Mouse (Mus musculus): Measurements from ENCODE around the gene Smok2a. TPM values are rescaled to one million over a fixed set of nuclear protein-coding genes. Genes with fewer than 3 reads are reported as not detected.
A peak's percentile ranks its signal among the peaks of the same experiment; 100 is the strongest.
"Not testable (repeated sequence)": the region's sequence is repeated elsewhere in the genome, so short reads cannot be mapped to it uniquely, and the experiment has no call there.

Gene Smok2a
- polyA plus RNA-seq, 1 experiment from 2014 or later, result not detected

- not testable (repeated sequence) for DNase-seq (ENCODE audit: low spot score); H3K36me3 ChIP-seq; H3K4me1 ChIP-seq; H3K4me3 ChIP-seq; H3K27me3 ChIP-seq (ENCODE audit: low read depth, poor library complexity, severe bottlenecking); H3K27ac ChIP-seq
- WGBS, result 91% methylated on average over 2 of the region's 2 CpGs
- peaks cover 36% of the 10 kb centered on the region for H3K9me3 ChIP-seq (replicated peaks)
Measured at GRCm38 (mm10) chr17:13198812-13199211, 22.2 kb upstream of the Smok2a start.

- not testable (repeated sequence) for DNase-seq (ENCODE audit: low spot score); H3K4me3 ChIP-seq; H3K36me3 ChIP-seq; H3K4me1 ChIP-seq; H3K27me3 ChIP-seq (ENCODE audit: low read depth, poor library complexity, severe bottlenecking); H3K27ac ChIP-seq
- H3K9me3 ChIP-seq (replicated peaks), result peaks cover 36% of the 10 kb centered on the region
- WGBS, result 87% methylated on average over 8 of the region's 9 CpGs
Measured at GRCm38 (mm10) chr17:13199880-13200409, 21.0 kb upstream of the Smok2a start.

GRCm38 (mm10) chr17:13201551-13201950, 19.4 kb upstream of the Smok2a start:
- WGBS, result 90% methylated on average over 4 of the region's 4 CpGs
- not testable (repeated sequence) for H3K27ac ChIP-seq; H3K4me1 ChIP-seq; H3K4me3 ChIP-seq; H3K27me3 ChIP-seq (ENCODE audit: low read depth, poor library complexity, severe bottlenecking); H3K36me3 ChIP-seq; DNase-seq (ENCODE audit: low spot score)
- H3K9me3 ChIP-seq (replicated peaks), result peaks cover 28% of the 10 kb centered on the region

DNA sequence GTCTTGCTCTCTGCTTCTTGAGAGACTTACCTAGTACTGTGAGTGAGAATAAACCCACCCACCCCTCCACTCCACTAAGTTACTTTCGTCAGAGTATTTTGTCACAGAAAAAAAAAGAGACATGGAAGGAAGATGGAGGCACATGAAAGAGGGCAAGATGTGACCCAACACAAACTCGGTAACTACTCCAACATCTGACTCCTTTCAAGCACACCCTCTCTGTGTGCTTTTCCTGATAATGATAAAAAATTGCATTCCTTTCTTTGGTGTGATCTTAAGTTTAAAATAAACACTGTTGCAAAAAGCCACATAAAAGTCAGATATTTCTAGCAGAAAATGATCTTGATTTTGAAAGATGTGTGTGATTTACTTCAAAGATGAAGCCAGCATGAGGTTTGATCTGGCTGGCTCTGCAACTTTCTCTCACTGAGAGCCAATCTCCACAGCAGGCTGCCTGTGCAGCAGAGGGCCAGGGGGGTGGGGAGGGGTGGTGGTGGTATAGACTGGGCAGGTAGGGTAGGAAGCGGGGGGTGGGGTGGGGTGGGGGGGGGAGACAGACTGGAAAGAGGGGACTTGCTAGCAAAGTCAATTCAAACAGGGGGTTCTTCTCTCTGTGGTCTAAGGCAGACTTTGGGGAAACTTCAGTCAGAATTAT, 18.4 kb upstream of the Smok2a start:
- H3K9me3 ChIP-seq (replicated peaks), result peaks cover 35% of the 10 kb centered on the region
- not testable (repeated sequence) for H3K4me1 ChIP-seq; H3K36me3 ChIP-seq; H3K4me3 ChIP-seq; DNase-seq (ENCODE audit: low spot score); H3K27me3 ChIP-seq (ENCODE audit: low read depth, poor library complexity, severe bottlenecking); H3K27ac ChIP-seq
- WGBS, result 79% methylated on average over 2 of the region's 3 CpGs

DNA sequence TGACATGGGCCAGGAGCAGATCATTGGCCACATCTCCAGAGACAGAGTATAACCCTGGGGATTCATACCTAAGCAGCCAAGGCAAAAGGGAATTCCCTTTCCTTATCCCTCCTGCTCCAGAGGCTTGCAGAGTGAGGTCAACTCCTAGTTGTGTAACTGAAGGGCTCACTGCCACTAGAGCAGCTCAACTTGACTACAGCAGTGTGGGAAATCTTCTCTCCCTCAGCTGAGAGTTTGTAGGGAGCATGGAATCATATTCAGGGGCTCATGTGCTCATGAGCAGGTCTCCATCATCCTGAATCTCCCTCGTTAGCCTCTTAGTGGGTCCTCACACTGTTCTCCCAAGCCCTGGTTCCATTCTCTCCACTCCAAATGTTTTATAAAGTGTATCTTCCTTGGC, 15.7 kb upstream of the Smok2a start:
- H3K27me3 ChIP-seq (ENCODE audit: low read depth, poor library complexity, severe bottlenecking); H3K4me3 ChIP-seq; DNase-seq (ENCODE audit: low spot score); H3K27ac ChIP-seq; H3K36me3 ChIP-seq; H3K4me1 ChIP-seq: not testable (repeated sequence)
- 89% methylated on average over 1 of the region's 1 CpGs for WGBS
- H3K9me3 ChIP-seq (replicated peaks), result peaks cover 31% of the 10 kb centered on the region

GRCm38 (mm10) chr17:13206491-13206890, 14.5 kb upstream of the Smok2a start:
- Histone ChIP-seq H3K36me3 (no peaks in the 10 kb centered on the region), H3K9me3 (replicated peaks) (peaks cover 26% of the 10 kb centered on the region)
- WGBS, result 92% methylated on average over 2 of the region's 2 CpGs

DNA sequence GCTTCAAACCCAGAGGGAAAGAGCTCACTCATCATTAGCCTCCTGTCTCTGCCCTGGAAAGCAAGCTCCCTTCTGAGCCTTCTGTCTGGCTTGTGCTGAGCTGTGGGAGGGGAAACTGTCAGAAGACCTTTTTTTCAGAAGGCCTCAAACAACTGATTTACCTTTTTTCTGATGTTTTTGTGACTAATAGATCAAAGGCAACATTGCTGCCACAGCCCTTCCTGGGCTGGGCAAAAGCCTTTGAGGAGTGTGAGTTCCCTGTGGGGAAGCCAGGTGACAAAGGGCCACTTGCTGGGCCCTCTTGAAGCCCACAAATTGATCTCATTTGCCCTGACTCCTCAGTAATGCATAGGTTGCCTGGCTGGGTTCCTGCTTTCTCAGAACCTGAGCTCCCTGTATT, 12.5 kb upstream of the Smok2a start:
- H3K27ac ChIP-seq; H3K27me3 ChIP-seq (ENCODE audit: low read depth, poor library complexity, severe bottlenecking); H3K36me3 ChIP-seq; H3K4me3 ChIP-seq; DNase-seq (ENCODE audit: low spot score); H3K4me1 ChIP-seq: not testable (repeated sequence)
- H3K9me3 ChIP-seq (replicated peaks), result peaks cover 39% of the 10 kb centered on the region

More at GRCm38 (mm10) chr17:13206491-13206890, 14.5 kb upstream of the Smok2a start:
- H3K4me1 ChIP-seq, result no peaks in the 10 kb centered on the region
- H3K27ac ChIP-seq, result no peak overlapping the region
- H3K4me3 ChIP-seq, result no peak overlapping the region
- DNase-seq (ENCODE audit: low spot score), result peak; percentile 32
- H3K27me3 ChIP-seq (ENCODE audit: low read depth, poor library complexity, severe bottlenecking), result no peaks in the 10 kb centered on the region

GRCm38 (mm10) chr17:13212136-13212850, 8.7 kb upstream of the Smok2a start:
- no peak for DNase-seq (ENCODE audit: low spot score)
- H3K4me3 ChIP-seq, result no peak overlapping the region
- H3K27ac ChIP-seq, result no peak overlapping the region
- no peaks in the 10 kb centered on the region for H3K27me3 ChIP-seq (ENCODE audit: low read depth, poor library complexity, severe bottlenecking)
- WGBS, result 79% methylated on average over 7 of the region's 7 CpGs
- no peaks in the 10 kb centered on the region for H3K36me3 ChIP-seq
- no peaks in the 10 kb centered on the region for H3K4me1 ChIP-seq
- H3K9me3 ChIP-seq (replicated peaks), result peaks cover 68% of the 10 kb centered on the region

DNA sequence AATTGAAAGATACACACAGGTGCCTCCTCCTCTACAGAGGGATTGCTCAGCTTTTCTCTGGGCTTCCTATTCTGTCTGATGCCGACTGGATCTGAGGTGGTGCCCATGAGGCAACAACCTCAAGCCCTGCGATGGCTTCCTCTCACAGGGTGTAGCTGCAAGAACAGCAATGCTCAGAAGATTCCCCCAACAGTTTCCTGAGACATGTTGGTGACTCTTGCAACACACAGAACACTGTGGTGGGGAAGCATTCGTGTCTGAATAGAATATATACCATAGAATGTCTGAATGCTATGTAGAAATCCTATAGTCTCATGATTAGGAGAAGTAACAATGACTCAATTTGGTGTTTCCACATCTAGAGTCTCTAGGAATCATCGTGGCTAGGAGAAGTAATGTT, 6.8 kb upstream of the Smok2a start:
- Histone ChIP-seq H3K36me3 (no peaks in the 10 kb centered on the region), H3K27ac (no peak overlapping the region), H3K27me3 (ENCODE audit: low read depth, poor library complexity, severe bottlenecking) (no peaks in the 10 kb centered on the region), H3K4me3 (no peak overlapping the region), H3K9me3 (replicated peaks) (peaks cover 81% of the 10 kb centered on the region), H3K4me1 (no peaks in the 10 kb centered on the region)
- 68% methylated on average over 4 of the region's 4 CpGs for WGBS
- DNase-seq (ENCODE audit: low spot score), result no peak

GRCm38 (mm10) chr17:13215595-13215994, 5.4 kb upstream of the Smok2a start:
- no peak overlapping the region for H3K4me3 ChIP-seq
- H3K27ac ChIP-seq, result no peak overlapping the region
- H3K9me3 ChIP-seq (replicated peaks), result peaks cover 91% of the 10 kb centered on the region
- WGBS, result 89% methylated on average over 2 of the region's 2 CpGs
- DNase-seq (ENCODE audit: low spot score), result no peak
- no peaks in the 10 kb centered on the region for H3K27me3 ChIP-seq (ENCODE audit: low read depth, poor library complexity, severe bottlenecking)
- no peaks in the 10 kb centered on the region for H3K4me1 ChIP-seq
- no peaks in the 10 kb centered on the region for H3K36me3 ChIP-seq

DNA sequence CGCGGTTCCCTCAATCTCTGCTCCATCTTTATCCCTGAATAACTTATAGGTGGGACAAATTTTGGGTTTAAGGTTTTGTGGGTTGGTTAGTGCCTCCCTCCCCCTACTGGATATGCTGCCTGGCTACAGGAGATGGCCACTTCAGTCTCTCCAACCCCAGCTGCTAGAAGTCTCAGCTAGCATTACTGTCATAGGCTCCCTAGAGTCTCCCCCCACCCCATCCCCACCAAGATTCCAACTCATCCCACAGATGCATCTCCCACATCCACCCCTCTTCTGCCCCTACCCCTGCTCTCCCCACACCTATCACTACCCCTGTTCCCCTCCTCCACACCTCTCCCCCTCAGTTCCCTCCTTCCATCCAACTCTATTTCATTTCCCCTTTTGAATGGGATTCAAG, 933 bp downstream of the Smok2a start:
- H3K4me1 ChIP-seq; H3K27me3 ChIP-seq (ENCODE audit: low read depth, poor library complexity, severe bottlenecking); H3K4me3 ChIP-seq; DNase-seq (ENCODE audit: low spot score); H3K27ac ChIP-seq; H3K36me3 ChIP-seq: not testable (repeated sequence)
- peaks cover 77% of the 10 kb centered on the region for H3K9me3 ChIP-seq (replicated peaks)
- WGBS, result 84% methylated on average over 2 of the region's 2 CpGs

DNA sequence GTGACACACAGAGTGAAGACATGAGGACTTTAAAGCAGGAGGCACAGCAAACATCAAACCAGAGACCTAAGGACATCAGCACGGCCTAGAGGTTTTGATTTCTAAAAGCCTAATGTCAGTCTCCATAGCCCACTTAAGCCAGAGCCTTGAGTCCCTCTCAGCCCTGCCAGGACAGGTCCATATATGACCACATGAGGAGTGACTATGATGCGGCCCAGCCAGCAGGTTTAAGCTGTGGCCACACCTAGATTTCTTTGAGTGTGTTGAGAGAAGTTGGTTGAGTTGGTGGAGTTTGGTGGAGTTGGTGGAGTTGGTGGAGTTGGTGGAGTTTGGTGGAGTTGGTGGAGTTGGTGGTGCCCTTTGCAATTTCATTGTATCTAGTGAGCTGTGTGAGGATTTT, 9.0 kb downstream of the Smok2a start, which contains the start of gene Smok2b:
Smok2b (plus strand) TSS at position 301 of the 400 bp plus-strand sequence.
- H3K4me1 ChIP-seq; H3K4me3 ChIP-seq; H3K27me3 ChIP-seq (ENCODE audit: low read depth, poor library complexity, severe bottlenecking); H3K27ac ChIP-seq; DNase-seq (ENCODE audit: low spot score); H3K36me3 ChIP-seq: not testable (repeated sequence)
- H3K9me3 ChIP-seq (replicated peaks), result peaks cover 66% of the 10 kb centered on the region
- 84% methylated on average over 2 of the region's 2 CpGs for WGBS

GRCm38 (mm10) chr17:13239461-13239860, 18.5 kb downstream of the Smok2a start:
- not testable (repeated sequence) for DNase-seq (ENCODE audit: low spot score); H3K27me3 ChIP-seq (ENCODE audit: low read depth, poor library complexity, severe bottlenecking); H3K4me1 ChIP-seq; H3K4me3 ChIP-seq; H3K27ac ChIP-seq; H3K36me3 ChIP-seq
- WGBS, result 84% methylated on average over 4 of the region's 4 CpGs
- H3K9me3 ChIP-seq (replicated peaks), result peaks cover 49% of the 10 kb centered on the region

Measured in limb, embryonic 10.5 days (tissue).